Mouse (Mus musculus) embryonic stem cell, embryonic (primary cell): Measurements from ENCODE around the gene Igfn1.

Experiments
- CTCF ChIA-PET, 4 experiments: fragments of 300-600 bp in 2 of 4; fragments of 350-600 bp in 2 of 4; sonication (Branson Sonifier 250); formaldehyde crosslinking; loops; one replicate each; lab custom pipeline; 2022; ENCODE audit warnings: inconsistent platforms in 2 of 4; lab: Charles Lee
- POLR2A ChIA-PET, 4 experiments: fragments of 300-600 bp in 2 of 4; fragments of 350-600 bp in 2 of 4; sonication (Branson Sonifier 250); formaldehyde crosslinking; loops; one replicate each; lab custom pipeline; 2022; ENCODE audit warnings: antibody characterized with exemption in 4 of 4, inconsistent platforms in 1 of 4; lab: Charles Lee

Gene Igfn1

DNA sequence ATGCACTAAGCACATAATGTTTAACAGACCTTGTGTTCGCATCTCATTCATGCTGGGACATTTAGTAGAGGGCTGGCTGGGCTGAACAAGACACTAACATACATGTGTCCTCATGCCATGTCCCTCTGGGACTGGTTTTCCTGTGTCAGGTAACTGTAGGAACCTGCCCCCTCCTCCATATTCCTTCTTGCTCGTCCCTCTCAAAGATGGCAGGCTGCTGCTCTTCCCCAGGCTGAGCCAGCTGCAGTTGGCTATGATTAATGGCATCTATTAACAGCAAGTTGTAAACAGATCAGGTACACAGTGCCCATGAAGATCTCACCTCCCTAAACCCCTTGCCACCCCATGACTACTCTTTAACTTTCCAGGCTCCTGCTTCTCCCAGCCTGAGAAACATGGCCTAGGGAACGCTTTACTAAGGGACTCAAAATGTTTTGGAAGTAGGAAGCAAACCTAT is at the start of gene Igfn1:
Gene Igfn1 (minus strand): TSS at position 51 of the 457 bp plus-strand sequence.
- ChIA-PET CTCF (interaction anchor here in 1 of 4 experiments (1.0 kb wide), 1 partner anchor 61 kb away, joined by 3 read pairs; no protein-coding TSS in a partner anchor), POLR2A (no interaction called here)

DNA sequence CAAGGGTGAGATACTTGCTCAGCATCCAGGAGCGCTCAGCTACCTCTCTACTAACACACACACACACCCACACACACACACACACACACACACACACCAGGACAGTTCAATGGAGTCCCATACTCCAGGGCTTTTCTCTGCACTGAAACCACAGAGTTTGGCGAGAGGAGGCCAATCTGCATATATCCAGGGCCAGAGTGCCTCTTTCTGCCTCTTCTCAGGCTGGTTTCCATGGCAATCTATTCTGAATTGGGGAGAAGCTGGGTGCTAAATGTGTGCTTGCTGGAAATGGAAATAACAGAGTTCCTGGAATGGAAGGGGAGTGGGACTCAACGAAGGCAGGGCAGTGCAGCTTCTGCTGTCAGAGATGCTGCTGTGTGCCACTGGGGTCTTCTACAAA is 49.6 kb upstream of the Igfn1 start:
- POLR2A ChIA-PET = interaction anchor here in 2 of 4 experiments (0.7 to 1.0 kb wide), 2 partner anchors 20 to 290 kb away, joined by 3 read pairs; no protein-coding TSS in a partner anchor
- CTCF ChIA-PET = interaction anchor here (0.6 to 1.5 kb wide), 7 partner anchors 9 to 470 kb away, joined by 3 to 4 read pairs (median 4); no protein-coding TSS in a partner anchor

DNA sequence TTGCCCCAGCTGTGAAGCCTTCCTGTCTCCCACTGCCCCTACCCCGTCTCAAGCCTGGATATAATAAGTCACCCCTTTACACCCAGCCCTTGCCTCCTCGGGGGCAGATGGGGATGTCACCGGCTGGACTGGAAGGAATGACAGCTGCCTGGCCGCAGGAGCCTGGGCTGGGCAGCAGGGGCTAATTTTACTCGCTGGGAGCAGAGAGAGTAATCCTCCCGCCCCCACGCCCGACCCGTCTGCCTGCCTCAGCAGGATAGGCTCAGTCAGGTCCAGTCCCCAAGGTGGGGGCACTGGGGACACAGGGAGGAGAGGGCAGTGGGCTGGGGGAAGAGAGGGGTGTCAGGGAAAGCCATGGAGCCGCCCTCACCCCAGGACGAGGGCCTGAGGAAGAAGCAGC is 46.4 kb upstream of the Igfn1 start, which contains the start of gene Cacna1s:
Gene Cacna1s (plus strand): TSS at position 204 of the 400 bp plus-strand sequence.
- CTCF ChIA-PET = interaction anchor here in 2 of 4 experiments (1.0 to 2.5 kb wide), 9 partner anchors 9 to 482 kb away, joined by 3 to 17 read pairs (median 6); no protein-coding TSS in a partner anchor
- POLR2A ChIA-PET = interaction anchor here in 2 of 4 experiments (0.6 to 1.8 kb wide), 4 partner anchors 13 to 70 kb away, joined by 3 to 5 read pairs (median 4); no protein-coding TSS in a partner anchor

DNA sequence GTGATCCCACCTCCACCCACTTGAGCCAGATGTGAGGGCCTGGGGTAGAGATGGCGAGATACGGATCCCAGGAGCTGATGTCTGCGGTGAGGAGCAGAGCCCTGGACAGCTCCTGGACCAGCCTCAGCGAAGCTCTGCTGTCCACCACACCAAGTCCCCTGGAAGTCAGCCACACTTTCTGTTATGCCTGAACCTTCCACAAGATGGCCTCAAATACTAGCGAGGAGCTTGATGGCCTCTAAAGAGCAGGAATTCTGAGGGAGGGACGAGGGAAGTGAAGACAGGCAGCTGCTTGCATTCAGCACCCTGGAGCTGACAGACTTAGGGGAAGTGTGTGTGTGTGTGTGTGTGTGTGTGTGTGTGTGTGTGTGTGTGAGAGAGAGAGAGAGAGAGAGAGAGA is 45.3 kb upstream of the Igfn1 start:
- ChIA-PET CTCF (interaction anchor here (0.5 to 2.9 kb wide), 80 partner anchors 10 to 756 kb away, joined by 3 to 19 read pairs (median 4); partner anchors contain the start of gene Mroh3 (in 3 of the 4)), POLR2A (interaction anchor here in 3 of 4 experiments (0.6 to 1.9 kb wide), 14 partner anchors 8 to 506 kb away, joined by 3 to 6 read pairs (median 4); partner anchors contain the start of genes Ddx59 (in 1 of the 3) and Kif14 (in 1 of the 3))

DNA sequence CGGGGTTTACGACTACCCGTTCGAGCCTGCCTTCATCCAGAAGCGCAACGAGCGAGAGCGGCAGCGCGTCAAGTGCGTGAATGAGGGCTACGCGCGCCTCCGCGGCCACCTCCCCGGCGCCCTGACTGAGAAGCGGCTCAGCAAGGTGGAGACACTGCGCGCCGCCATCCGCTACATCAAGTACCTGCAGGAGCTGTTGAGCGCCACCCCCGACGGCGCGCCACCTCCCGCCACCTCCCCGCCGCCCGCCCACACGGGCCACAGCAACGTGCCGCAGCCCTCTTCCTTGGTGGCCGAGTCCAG is 44.8 kb upstream of the Igfn1 start:
- ChIA-PET CTCF (interaction anchor here (0.5 to 2.9 kb wide), 71 partner anchors 10 to 756 kb away, joined by 3 to 19 read pairs (median 4); partner anchors contain the start of gene Mroh3 (in 3 of the 4)), POLR2A (interaction anchor here in 3 of 4 experiments (0.6 to 1.9 kb wide), 11 partner anchors 9 to 507 kb away, joined by 3 to 6 read pairs (median 4); partner anchors contain the start of gene Kif14 (in 1 of the 3))

DNA sequence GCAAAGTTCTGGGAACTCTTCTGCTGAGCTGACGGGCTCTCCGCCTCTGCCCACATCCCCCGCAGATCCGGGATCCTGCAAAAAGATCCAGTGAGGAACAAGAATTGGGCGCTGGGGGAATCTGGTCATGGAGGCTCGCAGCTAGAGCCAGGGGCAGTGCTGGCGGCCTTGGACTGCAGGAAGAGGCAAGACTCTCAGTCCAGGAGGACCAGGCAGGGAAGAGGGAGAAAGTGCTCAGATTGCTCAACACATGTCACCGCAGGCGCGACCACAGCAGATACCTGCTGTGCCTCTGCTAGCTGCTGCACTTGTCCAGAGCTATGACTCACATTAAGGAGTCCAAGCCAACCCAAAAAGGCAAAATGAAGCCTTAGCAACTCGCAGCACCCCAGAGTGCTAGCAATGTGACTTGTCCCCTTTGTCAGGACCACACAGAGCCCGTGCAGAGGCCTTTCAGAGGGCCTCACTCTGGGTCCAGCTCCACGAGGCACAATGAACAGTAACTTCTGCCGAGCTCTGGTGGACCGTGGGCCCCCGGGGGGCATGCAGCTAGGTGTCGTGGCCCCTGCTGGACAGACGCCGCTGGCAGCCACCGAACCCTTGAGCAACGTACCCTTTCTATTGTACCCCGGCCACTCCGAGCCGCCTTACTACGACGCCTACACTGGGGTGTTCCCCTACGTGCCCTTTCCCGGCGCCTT is 44.3 kb upstream of the Igfn1 start, which contains the start of gene Ascl5:
Gene Ascl5 (plus strand): TSS at position 493 of the 701 bp plus-strand sequence.
- CTCF ChIA-PET = interaction anchor here (0.6 to 2.9 kb wide), 34 partner anchors 10 to 484 kb away, joined by 3 to 19 read pairs (median 5); partner anchors contain the start of gene Mroh3 (in 2 of the 4)
- POLR2A ChIA-PET = interaction anchor here in 2 of 4 experiments (1.2 to 1.9 kb wide), 3 partner anchors 11 to 415 kb away, joined by 5 to 6 read pairs (median 5); partner anchors contain the start of gene Kif14 (in 1 of the 2)

DNA sequence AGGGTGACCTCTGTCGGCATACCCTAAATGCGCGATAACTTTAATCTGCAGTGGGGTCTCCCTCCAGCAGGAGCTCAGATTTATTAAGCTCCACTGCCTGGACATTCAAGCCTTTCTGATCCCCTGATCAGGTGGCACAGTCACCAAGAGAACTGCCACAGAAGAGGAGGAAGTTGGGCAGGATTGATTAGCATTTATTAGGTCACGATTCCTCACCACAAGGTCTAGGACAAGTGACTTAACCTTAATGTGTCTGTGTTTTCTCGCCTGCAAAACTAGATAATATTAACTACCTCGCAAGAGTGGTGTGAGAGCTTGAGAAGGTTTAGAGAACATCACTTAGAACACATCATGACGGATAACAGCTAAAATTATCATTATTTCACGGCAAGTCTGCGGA is 41.8 kb upstream of the Igfn1 start:
- POLR2A ChIA-PET = interaction anchor here in 2 of 4 experiments (1.1 to 1.4 kb wide), 3 partner anchors 15 to 367 kb away, joined by 3 to 6 read pairs (median 3); partner anchors contain the start of gene Ddx59 (in 1 of the 2)

DNA sequence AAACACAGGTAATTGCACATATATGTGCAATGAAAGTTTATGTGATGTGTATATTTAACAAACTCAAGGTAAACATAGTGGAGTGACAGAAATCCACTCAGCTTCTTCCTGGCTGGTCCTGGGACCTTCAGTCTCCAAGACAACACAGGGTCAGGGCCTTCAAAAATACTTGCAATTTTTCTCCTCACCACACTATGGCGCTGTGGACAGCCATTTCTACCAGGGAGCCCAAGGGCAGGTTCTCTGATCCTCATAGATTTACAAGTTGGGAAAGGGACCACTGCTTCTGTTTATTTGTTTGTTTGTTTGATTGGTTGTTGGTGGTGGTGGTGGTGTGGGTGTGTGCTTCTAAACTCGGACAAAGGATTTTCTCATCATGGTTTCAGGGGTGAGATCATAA is 41.3 kb upstream of the Igfn1 start:
- CTCF ChIA-PET = interaction anchor here (0.6 to 1.7 kb wide), 31 partner anchors 9 to 360 kb away, joined by 3 to 6 read pairs (median 3); partner anchors contain the start of genes Mroh3 (in 3 of the 4) and Tmem9 (in 1 of the 4)
- POLR2A ChIA-PET = interaction anchor here in 2 of 4 experiments (0.9 to 1.4 kb wide), 4 partner anchors 15 to 368 kb away, joined by 3 to 6 read pairs (median 3); partner anchors contain the start of gene Ddx59 (in 1 of the 2)

More for the DNA sequence above, 41.8 kb upstream of the Igfn1 start:
- CTCF ChIA-PET = interaction anchor here (0.6 to 1.7 kb wide), 23 partner anchors 9 to 361 kb away, joined by 3 to 6 read pairs (median 4); partner anchors contain the start of genes Mroh3 (in 3 of the 4) and Tmem9 (in 1 of the 4)

DNA sequence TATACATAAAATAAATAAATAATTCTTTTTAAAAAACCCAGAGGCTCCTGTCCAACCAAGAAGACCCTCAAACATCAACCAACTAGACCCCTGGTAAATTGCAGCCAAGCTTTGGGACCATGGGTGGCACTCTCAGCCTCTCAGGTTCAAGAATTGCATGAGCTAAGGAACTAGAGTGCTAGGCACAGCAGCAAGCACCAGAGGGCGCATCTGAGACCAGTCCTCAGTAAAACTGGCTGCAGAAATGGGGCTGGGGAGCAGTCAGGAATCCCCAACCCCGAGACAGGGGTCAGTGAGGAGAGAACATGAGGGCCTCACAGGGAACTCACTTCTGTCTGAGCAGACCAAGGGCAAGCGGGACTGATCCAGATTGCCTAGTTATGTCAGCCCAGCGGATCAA is 39.6 kb upstream of the Igfn1 start:
- POLR2A ChIA-PET = interaction anchor here in 2 of 4 experiments (0.6 to 1.0 kb wide), 2 partner anchors 15 to 347 kb away, joined by 3 to 4 read pairs; no protein-coding TSS in a partner anchor

DNA sequence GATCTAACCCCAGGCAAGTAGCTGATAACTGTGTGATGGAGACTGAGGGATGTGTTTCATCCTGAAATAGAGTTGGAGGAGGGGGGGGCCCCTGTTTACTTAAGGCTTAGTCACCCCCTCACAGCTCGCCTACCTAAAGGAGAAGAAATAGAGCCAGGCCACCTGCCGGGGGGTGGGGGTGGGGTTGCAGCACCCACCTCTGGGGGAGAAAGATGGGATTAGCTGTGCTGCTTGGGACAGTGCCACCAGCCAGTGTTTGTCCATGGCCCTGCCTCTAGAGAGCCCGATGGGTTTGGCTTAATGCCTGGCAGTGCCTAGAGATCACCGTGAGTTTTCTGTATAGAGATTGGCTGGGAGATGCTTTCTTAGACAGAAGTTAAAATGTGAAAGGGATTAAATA is 34.7 kb upstream of the Igfn1 start:
- CTCF ChIA-PET = interaction anchor here in 3 of 4 experiments (0.6 to 1.9 kb wide), 7 partner anchors 10 to 615 kb away, joined by 3 to 9 read pairs (median 6); partner anchors contain the start of gene Ascl5 (in 1 of the 3)
- POLR2A ChIA-PET = interaction anchor here in 1 of 4 experiments (1.1 kb wide), 1 partner anchor 189 kb away, joined by 3 read pairs; no protein-coding TSS in a partner anchor

More for the DNA sequence above, 39.6 kb upstream of the Igfn1 start:
- CTCF ChIA-PET = interaction anchor here (0.5 to 2.7 kb wide), 39 partner anchors 9 to 505 kb away, joined by 3 to 18 read pairs (median 4); partner anchors contain the start of genes Kif14 (in 1 of the 4), Mroh3 (in 1 of the 4) and Tmem9 (in 1 of the 4)

DNA sequence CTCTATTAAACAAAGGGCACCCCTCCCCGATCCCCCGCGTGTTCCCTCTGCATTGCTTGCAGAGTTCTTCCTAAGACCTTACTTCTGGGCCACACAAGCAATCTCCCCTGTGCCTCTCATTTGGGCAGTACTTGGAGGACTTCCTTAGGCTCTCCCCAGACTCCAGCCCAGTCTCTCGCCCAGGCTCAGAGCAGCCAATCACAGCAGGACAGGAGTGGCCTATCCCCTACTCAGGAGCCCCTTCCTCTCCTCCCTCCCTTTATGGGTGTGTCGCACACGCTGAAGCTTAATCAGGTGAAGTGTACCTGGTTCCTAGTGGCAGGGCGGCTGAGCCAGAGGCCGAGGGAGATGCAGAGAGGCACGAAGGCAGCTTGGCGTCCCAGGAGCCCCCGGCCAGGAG is 34.3 kb upstream of the Igfn1 start:
- CTCF ChIA-PET = interaction anchor here in 3 of 4 experiments (0.6 to 1.9 kb wide), 7 partner anchors 11 to 614 kb away, joined by 3 to 9 read pairs (median 6); partner anchors contain the start of gene Ascl5 (in 1 of the 3)
- POLR2A ChIA-PET = no interaction called here

DNA sequence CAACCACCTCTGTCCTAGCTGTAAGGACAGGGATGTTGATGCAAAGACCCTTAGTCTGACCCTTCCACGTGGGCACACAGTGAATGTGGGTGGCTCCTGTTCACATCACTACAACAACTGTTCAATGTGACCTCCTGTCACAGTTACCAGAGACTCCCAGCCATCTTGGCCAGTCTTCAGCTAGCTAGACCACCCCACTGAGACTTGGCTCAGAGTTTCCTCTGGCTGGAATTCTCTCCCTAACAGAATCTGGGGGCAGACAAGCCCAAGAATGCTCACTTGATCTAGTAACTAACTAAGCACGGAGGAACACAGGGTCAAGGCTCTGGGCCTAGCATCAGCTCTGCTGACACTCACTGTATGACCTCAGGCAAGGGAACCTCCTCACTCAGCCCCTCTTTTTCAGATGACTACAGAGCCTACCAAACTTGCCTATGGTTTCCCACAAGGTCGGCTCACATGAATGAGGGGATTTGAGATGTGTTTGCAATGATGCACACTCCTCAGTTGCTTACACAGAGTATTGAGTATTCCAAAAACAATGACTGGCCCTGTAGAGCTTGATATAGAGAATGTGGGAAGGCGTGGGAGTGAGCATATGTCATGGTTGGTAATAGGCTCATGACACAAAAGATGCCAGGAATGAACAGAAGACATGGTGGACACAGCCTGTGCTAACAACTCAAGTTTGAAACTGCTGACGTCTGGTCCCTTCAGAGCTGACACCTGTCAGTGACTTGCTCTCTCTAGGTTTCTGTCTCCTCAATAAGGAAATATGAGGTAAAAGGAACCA is 32.8 kb upstream of the Igfn1 start:
- POLR2A ChIA-PET = interaction anchor here in 2 of 4 experiments (1.1 to 1.8 kb wide), 2 partner anchors 12 to 19 kb away, joined by 3 to 5 read pairs; partner anchors contain the start of gene Ascl5 (in 1 of the 2)

DNA sequence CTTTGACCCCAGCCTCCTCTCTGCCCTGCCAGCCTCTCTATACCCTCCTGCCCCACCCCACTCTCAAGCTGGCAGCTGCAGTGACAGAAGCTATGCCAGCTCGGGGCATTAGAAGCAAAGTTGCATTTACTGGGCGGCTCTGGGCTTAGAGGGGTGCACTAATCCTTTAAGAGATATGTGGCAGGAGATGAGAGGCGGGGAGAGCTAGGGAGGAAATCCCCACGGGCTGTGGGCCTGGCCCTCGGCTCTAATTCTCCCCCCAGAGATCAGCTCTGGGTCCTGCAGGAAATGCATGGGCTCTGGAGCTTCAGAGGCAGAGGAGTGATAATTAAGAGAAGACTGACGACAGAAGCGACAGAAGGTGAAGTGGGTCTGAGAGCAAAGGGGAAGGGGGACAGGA is 26.8 kb upstream of the Igfn1 start:
- ChIA-PET CTCF (interaction anchor here in 3 of 4 experiments (0.6 to 4.0 kb wide), 6 partner anchors 12 to 901 kb away, joined by 3 to 18 read pairs (median 6); no protein-coding TSS in a partner anchor), POLR2A (interaction anchor here in 2 of 4 experiments (0.6 to 1.4 kb wide), 4 partner anchors 9 to 99 kb away, joined by 3 to 4 read pairs (median 4); no protein-coding TSS in a partner anchor)

More for the DNA sequence above, 32.8 kb upstream of the Igfn1 start:
- CTCF ChIA-PET = interaction anchor here in 1 of 4 experiments (1.4 kb wide), 1 partner anchor 12 kb away, joined by 4 read pairs; no protein-coding TSS in a partner anchor

DNA sequence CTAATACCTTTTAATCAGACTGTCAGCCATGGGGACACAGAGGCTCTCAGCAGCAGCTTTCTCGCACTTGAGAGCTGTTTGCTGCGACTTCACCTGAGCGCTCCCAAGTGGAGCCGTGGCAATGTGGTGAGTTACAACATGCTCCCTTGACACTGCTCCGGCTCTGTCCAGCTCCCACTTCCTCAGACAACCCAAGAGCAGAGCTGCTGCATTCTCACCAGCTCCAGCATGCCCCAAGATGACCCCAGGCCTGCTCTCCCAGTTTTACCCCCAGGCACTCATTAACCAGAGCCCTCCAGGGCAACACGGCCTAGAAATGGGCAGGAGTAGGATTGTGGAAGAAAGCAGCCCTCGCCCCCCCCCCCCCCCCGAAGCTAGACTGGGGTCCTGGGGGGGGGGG is 25.6 kb upstream of the Igfn1 start:
- CTCF ChIA-PET = interaction anchor here in 3 of 4 experiments (0.6 to 4.0 kb wide), 8 partner anchors 13 to 825 kb away, joined by 3 to 18 read pairs (median 4); no protein-coding TSS in a partner anchor
- POLR2A ChIA-PET = interaction anchor here in 2 of 4 experiments (0.6 to 1.8 kb wide), 3 partner anchors 9 to 202 kb away, joined by 4 to 6 read pairs (median 5); partner anchors contain the start of genes Inava (in 1 of the 2) and Tmem9 (in 1 of the 2)

DNA sequence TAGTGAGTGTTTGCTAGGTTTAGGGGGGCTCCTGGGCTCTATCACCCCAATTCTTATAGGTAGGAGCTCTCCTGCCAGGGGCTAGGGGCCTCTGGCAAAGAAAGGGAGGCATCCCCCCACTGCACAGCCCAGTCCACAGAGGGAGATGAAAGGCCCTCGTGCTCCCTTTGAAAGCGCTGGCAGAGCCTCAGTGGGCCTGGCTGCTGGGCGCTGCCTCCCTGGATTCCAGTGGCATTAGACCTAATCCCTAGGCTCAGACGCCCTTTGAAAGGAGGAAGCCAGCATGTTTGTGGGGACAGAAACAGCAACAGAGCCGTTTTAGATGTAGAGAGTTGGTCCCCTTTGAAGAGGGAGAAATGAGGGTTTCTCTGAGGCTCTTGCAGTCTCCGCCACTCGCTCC is 24.1 kb upstream of the Igfn1 start:
- POLR2A ChIA-PET = interaction anchor here in 2 of 4 experiments (1.4 to 4.8 kb wide), 2 partner anchors 12 to 16 kb away, joined by 3 to 22 read pairs; no protein-coding TSS in a partner anchor
- CTCF ChIA-PET = interaction anchor here in 3 of 4 experiments (0.7 to 1.4 kb wide), 4 partner anchors 15 to 183 kb away, joined by 3 read pairs; no protein-coding TSS in a partner anchor
